Mouse (Mus musculus) brain, embryonic 14.5 days (tissue): Measurements from ENCODE around the gene Atad3a. TPM values are rescaled to one million over a fixed set of nuclear protein-coding genes. Genes with fewer than 3 reads are reported as not detected.

Experiments used
- DNase-seq: peaks from one replicate; pipeline ENCODE4 v3.0.0-alpha.2; 2011; ENCODE audit warnings: low read depth
- CTCF ChIP-seq: fragments of 200-500 bp; IDR thresholded peaks from 2 replicates; pipeline ENCODE4 v1.5.1; 2012; ENCODE audit warnings: inconsistent platforms, mild to moderate bottlenecking, moderate library complexity, borderline replicate concordance; ENCODE audit not compliant: insufficient read depth, insufficient read length; ENCODE audit errors: extremely low read depth
- POLR2A ChIP-seq: fragments of 200-500 bp; IDR thresholded peaks from 2 replicates; pipeline ENCODE4 v1.6.1; 2012; ENCODE audit warnings: mild to moderate bottlenecking, inconsistent platforms, borderline replicate concordance; ENCODE audit not compliant: poor library complexity, insufficient read depth, insufficient read length, severe bottlenecking; ENCODE audit errors: extremely low read depth
- polyA plus RNA-seq: library from polyadenylated mRNA; depleted of rRNA; stranded (reverse); fragments of >200 nt; gene quantifications from 2 replicates; pipeline ENCODE4 v1.2.3, GENCODE M21; 2012

The Atad3a gene
- polyA plus RNA-seq, 1 experiment, result 103 TPM

DNA sequence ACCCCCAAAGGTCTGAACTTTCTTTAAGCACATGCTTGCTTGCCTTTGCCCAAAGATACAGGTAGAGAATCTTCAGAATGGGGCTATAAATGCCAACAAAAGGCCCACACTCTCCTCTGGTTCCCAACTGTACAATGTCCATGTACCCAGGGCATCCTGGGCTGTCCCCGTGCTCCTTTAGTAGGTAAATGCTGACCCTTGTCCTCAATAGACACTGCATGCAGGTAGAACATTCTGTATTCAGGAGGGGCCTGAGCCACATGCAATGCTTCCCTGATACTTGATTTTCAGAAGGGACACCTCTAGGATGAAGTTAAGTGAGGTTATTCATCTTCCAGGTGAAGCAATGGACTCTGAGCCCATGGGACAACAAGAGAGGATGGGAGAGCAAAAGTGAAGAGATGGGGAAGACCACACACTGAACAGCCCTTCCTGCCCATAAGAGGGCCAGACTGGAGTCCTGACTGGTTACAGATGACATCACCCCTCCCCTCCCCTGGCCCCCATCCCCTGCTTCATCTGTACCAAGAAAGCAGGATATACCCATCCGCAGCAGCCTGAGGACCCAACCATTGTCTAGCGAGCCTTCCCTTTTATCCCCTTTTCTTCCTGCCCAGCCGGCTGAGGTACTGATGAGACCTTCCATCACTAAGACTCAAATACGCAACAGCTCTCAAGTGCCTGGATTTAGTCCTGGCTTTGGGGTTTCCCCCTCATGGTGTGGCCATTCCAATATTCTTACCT is 12.6 kb upstream of the Atad3a start:
- no peak for DNase-seq
- no peak for TF ChIP-seq CTCF

DNA sequence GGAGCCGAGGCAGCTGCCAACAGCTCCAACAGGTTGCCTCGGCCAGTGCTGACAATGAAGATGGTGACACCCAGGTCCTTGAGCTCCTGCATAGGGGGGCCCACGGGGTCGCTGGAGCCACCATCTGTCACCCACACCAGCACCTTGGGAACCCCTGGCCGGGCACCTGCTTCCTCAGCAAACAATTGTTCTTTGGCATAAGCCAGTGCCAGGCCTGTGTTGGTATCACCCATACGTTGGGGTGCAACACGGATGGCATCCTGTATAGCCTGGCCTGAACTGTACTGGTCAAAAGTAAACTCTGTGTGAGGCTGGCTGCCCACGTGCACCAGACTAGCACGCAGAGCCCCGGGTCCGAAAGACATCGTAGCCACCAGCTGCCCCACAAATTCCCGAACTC is 11.9 kb upstream of the Atad3a start:
- TF ChIP-seq CTCF, result no peak
- TF ChIP-seq POLR2A, result no peak
- DNase-seq, result no peak

DNA sequence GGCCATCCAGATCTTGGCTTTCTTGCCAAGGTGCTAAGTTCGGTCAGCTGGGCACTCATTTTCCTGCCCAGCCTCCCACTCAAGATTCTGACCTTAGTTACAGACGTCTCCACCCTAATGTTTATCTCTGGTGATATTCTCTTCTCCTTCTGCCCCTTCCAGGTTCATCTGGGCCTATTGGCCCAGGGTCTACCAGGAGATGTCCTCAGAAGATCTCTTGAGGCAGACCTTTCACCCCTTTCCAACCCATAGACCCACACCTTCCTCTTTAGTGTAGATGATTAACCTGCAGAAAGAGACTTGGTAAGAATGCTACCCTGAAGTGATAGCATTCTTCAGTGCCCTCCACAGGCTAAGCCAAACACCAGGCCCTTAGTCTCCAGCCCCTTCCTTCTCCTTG is 10.8 kb upstream of the Atad3a start:
- no peak for DNase-seq
- no peak for TF ChIP-seq CTCF

DNA sequence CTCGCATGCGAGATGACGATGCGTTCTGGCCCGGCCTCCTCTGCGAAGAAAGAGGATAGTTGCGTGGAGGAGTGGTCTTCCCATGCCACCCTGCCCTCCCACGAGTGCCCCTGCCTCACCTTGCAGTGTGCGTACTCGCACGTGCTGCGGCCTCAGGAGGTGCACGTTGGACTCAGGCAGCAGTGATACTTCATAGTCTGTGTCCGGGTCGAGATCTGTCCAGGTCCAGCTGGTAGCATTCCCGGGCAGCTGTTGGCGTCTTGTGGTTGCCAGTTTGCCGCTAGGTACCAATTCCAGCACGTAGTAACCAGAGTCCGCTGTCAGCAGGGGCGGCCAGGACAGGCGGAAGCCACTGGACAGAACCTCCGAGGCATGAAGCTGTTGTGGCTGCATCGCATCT is 9.7 kb upstream of the Atad3a start:
- DNase-seq, result no peak
- TF ChIP-seq CTCF (no peak), POLR2A (no peak)

DNA sequence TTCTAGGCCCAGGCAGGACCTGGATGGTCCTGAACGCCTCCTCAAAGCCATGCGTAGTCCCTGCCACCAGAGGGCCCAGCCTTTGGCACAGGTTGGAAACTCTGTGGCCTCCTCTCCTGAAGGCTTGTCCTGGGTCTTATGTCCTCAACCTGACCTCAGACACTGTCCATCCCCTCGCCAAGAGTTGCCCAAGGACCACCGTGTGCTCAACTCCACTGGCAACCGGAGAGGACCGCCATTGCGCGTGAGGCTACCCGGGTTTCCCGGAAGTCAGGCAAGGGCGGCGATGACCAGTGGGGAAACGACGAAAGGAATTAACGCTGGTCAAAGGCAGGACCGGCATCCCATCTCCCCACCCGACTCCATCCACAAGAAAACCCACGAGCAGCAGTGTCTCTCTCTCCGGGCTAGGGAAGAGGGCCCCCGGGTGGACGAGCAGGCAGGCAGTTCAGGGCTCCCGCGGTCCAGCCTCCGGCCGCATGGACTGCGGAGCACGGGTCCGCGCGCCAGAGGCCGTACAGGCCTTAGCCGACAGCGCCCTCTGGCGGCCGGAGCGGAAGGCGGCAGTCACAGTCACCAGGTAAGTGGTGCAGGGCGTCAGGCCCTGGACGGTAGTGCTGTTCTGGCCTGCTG is 9.1 kb upstream of the Atad3a start:
- DNase-seq, result peak; percentile 88
- TF ChIP-seq POLR2A, result peak; percentile 82
- TF ChIP-seq CTCF, result peak; percentile 99

GRCm38 (mm10) chr4:155769496-155769879 is 8.6 kb upstream of the Atad3a start:
- no peak for DNase-seq
- TF ChIP-seq POLR2A (no peak), CTCF (no peak)

- TF ChIP-seq CTCF (no peak), POLR2A (no peak)
- no peak for DNase-seq
These were observed 1.5 kb upstream of the Atad3a start for GRCm38 (mm10) chr4:155762357-155762756.

GRCm38 (mm10) chr4:155761356-155762099 is 635 bp upstream of the Atad3a start:
- no peak for TF ChIP-seq CTCF
- TF ChIP-seq POLR2A, result no peak

GRCm38 (mm10) chr4:155759862-155760612 is 856 bp downstream of the Atad3a start:
- peak; percentile 32; the same call in 1 of the 2 replicates for TF ChIP-seq CTCF
- no peak for TF ChIP-seq POLR2A
- peak; percentile 25 for DNase-seq

More at GRCm38 (mm10) chr4:155761356-155762099, 635 bp upstream of the Atad3a start:
- no peak for DNase-seq

DNA sequence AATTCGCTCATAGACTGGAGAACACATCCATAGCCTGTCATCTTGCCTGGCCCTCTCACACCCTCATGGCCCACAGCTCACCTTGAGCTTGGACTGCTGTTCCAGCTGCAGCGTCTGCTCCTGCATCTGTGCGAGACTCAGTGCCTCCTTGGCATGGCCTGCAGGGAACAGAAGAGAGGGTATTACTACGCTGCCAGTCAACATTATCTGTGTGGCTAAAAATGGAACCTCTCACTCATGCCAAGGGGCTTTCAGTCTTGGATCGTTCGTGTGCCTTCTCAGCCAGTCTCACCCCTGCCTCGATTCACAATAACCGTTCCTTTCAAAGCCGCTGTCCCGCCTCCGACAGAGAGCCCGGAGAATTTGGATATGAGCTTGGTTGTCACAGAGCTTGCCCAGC is 3.9 kb downstream of the Atad3a start:
- DNase-seq, result no peak
- no peak for TF ChIP-seq POLR2A
- TF ChIP-seq CTCF, result no peak

DNA sequence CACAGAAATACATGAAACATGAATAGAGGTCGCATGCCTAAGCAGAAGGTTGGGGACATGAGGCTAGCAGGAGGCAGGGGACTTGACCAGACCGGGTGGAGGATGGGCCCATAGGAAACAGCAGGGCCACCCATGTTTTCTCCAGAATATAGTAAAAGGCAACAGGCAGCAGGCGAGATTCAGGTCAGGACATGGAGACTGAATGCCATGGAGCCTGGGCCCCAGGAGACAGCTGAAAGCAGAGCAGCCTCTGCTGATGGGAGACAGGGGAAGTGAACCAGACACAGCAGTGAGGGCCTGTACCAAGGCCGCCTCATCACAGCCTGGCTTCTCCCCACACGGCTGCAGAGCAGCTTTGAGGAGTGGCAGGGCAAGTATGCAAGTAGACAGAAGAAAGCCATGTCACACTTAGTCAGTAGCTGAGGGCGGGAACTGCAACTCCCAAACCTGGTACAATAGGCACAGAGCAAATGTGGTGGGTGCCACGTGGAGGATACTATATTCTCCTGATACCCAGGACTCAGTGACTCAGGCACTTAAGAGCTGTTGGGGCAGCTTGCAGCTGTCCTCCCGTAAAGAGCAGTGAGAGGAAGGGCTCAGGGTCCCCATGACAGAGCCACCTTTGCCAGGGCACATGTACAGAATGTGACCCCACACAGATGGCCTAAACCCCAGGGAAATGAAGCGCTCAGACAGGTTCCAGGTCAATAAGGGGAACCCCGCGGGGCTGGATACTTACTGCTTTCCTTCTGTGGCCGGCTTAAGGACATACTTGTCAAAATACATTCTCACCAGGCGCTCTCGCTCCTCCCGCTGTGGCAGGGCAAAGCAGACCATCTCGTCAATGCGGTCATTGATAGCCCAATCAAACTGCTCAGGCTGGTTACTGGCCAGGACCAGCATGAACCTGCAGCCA is 14.1 kb downstream of the Atad3a start:
- TF ChIP-seq POLR2A (no peak), CTCF (no peak)
- DNase-seq, result no peak
